Mouse (Mus musculus) urinary bladder, adult 18-20 months (tissue): ENCODE results near the gene Ank.
A peak's percentile ranks its signal among the peaks of the same experiment; 100 is the strongest.

Experiments used
- DNase-seq, 2 experiments: peaks; one replicate each; pipeline ENCODE4 v3.0.0; 2022; ENCODE audit warnings: low spot score in 2 of 2, mixed read lengths in 2 of 2

Ank gene

GRCm38 (mm10) chr15:27630601-27631383 is 164.3 kb downstream of the Ank start, which contains the start of gene Otulin:
TSS of gene Otulin (minus strand) at chr15:27630693.
- peak; percentile 98 to 99 for DNase-seq

DNA sequence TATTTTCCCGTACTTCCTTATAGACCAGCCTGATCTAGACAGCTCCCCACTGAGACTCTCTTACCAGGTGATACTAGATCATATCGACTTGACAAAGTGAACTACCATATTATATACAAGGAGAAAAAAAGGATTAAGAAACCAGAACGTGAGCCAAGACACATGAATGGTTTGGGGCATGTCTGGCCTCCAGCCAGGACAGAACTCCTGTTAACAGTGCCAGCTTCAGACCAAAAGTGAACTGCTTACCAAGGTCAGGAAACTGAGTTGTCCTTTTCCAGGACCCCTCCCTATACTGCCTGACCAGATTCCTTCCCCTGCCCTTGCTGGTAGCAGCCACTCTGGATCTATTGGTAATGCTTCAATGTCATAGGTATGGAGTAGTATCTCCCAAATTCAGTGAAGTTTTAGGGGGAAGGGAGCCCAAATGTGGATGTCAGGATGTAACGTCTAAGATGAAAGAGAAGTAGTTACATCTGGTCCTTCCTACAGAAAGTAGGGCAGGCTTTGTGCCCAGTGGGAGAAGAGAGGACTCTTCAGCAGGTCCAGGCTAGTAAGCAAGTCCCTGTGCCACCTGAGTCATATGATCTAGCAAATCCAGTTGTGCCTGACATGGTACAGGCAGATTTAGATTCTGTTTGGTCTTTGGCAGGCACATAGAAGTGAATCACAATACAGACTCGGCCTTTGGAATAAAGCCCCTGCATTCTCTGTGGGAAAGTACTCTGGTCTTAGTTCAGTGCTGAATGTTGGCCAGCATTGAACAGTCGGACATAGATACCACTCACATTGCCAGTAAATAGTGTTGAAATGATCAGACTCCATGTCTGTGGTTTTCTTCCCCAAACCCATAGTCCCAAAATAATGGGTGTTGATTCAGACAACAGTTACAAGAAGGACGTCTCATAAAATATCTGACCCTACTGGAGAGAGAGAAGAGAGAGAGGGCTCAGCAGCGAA is 167.7 kb downstream of the Ank start:
- DNase-seq, result no peak

DNA sequence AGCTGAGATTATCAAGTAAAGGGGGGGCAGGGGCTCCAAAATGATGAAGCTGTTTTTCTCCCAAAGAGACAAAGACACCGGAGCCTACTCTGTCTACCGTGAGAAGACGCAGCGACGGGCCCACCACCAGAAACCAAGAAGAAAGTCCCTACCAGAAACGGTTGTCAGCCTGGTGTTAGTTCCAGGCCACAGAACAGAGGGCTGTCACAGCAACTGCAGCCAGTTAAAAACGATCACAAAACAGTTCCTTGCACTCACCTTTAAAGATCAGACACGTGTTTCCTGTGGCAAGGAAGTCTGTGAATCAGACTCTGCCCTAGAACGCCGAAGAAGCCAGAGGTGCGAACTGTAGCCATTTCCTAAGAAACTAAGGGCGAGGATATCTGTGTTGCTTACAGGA is 174.7 kb downstream of the Ank start:
- no peak for DNase-seq

DNA sequence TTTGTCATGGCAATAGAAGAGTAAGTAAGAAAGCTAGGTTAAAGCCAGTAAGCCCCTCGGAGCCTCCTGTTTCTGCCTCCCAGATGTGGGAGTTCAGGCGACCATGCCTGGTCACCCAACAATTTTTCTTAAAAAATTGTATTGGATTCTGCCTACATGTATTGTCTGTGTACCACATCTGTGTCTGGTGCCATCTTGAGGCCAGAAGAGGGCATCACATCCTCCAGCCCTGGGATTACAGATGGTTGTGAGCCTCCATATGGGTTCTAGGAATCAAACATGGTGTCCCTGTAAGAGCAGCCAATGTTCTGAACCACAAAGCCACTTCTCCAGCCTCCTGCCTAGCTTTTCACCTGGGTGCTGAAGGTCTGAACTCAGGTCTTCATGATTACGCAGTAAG is 176.4 kb downstream of the Ank start:
- peak; percentile 24 to 27 for DNase-seq
